Mouse (Mus musculus) embryonic facial prominence, embryonic 13.5 days (tissue): ENCODE data around the gene Ino80b. TPM values are rescaled to one million over a fixed set of nuclear protein-coding genes. Genes with fewer than 3 reads are reported as not detected.

ENCODE experiments used
- ATAC-seq: fragments of 200-750 bp; cut with Nextera tagmentation; 2 replicates; pipeline ENCODE4 v1.8.0; 2017; ENCODE audit warnings: low read depth; ENCODE audit not compliant: insufficient number of reproducible peaks, insufficient read depth, low FRiP score, low TSS enrichment
- H3K27ac ChIP-seq: fragments of 300-500 bp; sonication (generic); 2 replicates; pipeline ENCODE4 v1.5.1; 2015; ENCODE audit warnings: moderate library complexity, mild to moderate bottlenecking, inconsistent platforms
- H3K27me3 ChIP-seq: fragments of 300-500 bp; sonication (generic); 2 replicates; pipeline ENCODE4 v1.6.1; 2015; ENCODE audit warnings: mild to moderate bottlenecking, inconsistent platforms
- H3K36me3 ChIP-seq: fragments of 300-500 bp; sonication (generic); 2 replicates; pipeline ENCODE4 v1.6.1; 2015; ENCODE audit warnings: mild to moderate bottlenecking, inconsistent platforms
- H3K4me1 ChIP-seq: fragments of 300-500 bp; sonication (generic); 2 replicates; pipeline ENCODE4 v1.6.1; 2015; ENCODE audit warnings: inconsistent platforms
- H3K4me2 ChIP-seq: fragments of 300-500 bp; sonication (generic); 2 replicates; pipeline ENCODE4 v1.6.1; 2015; ENCODE audit warnings: moderate library complexity, mild to moderate bottlenecking, inconsistent platforms
- H3K4me3 ChIP-seq: fragments of 300-500 bp; sonication (generic); 2 replicates; pipeline ENCODE4 v1.5.1; 2015; ENCODE audit warnings: mild to moderate bottlenecking, inconsistent platforms
- H3K9ac ChIP-seq: fragments of 300-500 bp; sonication (generic); 2 replicates; pipeline ENCODE4 v1.6.1; 2015; ENCODE audit warnings: mild to moderate bottlenecking, inconsistent platforms
- H3K9me3 ChIP-seq: fragments of 300-500 bp; sonication (generic); 2 replicates; pipeline ENCODE4 v1.6.1; 2016; ENCODE audit warnings: inconsistent platforms
- WGBS: fragments of 180-500 bp; shearing (Covaris S2); methylation state at CpG from one replicate; pipeline ENCODE4 v1.1.7; 2015; ENCODE audit warnings: mixed read lengths; 5-methylcytosine and 5-hydroxymethylcytosine counted together
- polyA plus RNA-seq: library from polyadenylated mRNA; unstranded; fragments of >200 nt; fragmentation: Nextera tagmentation; extraction: Ambion mirVana; gene quantifications from 2 replicates; pipeline ENCODE4 v1.2.1, GENCODE M21; 2015

Ino80b gene
- polyA plus RNA-seq, 1 experiment from 2014 or later: 13.9 TPM

DNA sequence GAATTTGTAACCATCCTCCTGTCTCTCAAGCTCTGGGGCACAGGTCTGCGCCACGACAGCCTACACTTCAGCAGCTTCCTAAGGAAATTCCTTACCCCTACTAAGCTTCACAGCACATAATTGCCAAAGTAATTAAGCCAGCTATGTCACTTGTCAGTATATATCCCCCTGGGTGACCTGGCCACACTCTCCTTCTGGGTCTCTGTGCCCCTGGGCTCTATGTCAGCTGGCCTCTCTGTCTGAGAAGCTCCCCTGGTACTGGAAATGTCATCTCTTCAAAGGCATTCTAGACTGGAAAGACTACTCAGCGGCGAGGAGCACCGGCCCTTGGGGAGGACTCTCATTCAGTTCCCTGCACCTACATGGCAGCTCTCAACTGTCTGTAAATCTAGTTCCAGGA, 2.3 kb downstream of the Ino80b start:
- no peak for ATAC-seq
- Histone ChIP-seq H3K4me2 (peak overlapping the region; percentile 83), H3K36me3 (peaks cover 19% of the 10 kb centered on the region), H3K9me3 (no peaks in the 10 kb centered on the region), H3K4me3 (peak overlapping the region; percentile 80), H3K9ac (peak overlapping the region; percentile 89), H3K27me3 (no peaks in the 10 kb centered on the region), H3K27ac (peak overlapping the region; percentile 100), H3K4me1 (peaks cover 51% of the 10 kb centered on the region)
- WGBS: 67% methylated on average over 5 of the region's 5 CpGs

- WGBS: 2% methylated on average over 47 of the region's 52 CpGs
- peak overlapping the region; percentile 100 for H3K27ac ChIP-seq
- peak; percentile 6; the same call in 1 of the 2 replicates for ATAC-seq
These were observed 3.1 kb downstream of the Ino80b start for GRCm38 (mm10) chr6:83121863-83122710.

GRCm38 (mm10) chr6:83120930-83121862, 4.0 kb downstream of the Ino80b start, which contains the start of gene Wbp1:
Gene Wbp1 (minus strand): TSS chr6:83121559.
- H3K9ac ChIP-seq: peak within 1 kb of the TSS; percentile 92
- WGBS: under 1% methylated on average over 38 of the region's 38 CpGs
- peaks cover 65% of the 10 kb centered on the region for H3K4me1 ChIP-seq
- H3K27ac ChIP-seq: peak within 1 kb of the TSS; percentile 100
- peak within 1 kb of the TSS; percentile 83 for H3K4me2 ChIP-seq
- peak within 1 kb of the TSS; percentile 80 for H3K4me3 ChIP-seq
- peaks cover 33% of the 10 kb centered on the region for H3K36me3 ChIP-seq
- H3K9me3 ChIP-seq: no peaks in the 10 kb centered on the region
- peak; percentile 93 for ATAC-seq
- H3K27me3 ChIP-seq: no peaks in the 10 kb centered on the region

More at GRCm38 (mm10) chr6:83121863-83122710, 3.1 kb downstream of the Ino80b start:
- peak overlapping the region; percentile 89 for H3K9ac ChIP-seq
- peak overlapping the region; percentile 83 for H3K4me2 ChIP-seq
- no peaks in the 10 kb centered on the region for H3K27me3 ChIP-seq
- no peaks in the 10 kb centered on the region for H3K9me3 ChIP-seq
- H3K4me3 ChIP-seq: peak overlapping the region; percentile 80
- H3K36me3 ChIP-seq: peaks cover 28% of the 10 kb centered on the region
- peaks cover 56% of the 10 kb centered on the region for H3K4me1 ChIP-seq

DNA sequence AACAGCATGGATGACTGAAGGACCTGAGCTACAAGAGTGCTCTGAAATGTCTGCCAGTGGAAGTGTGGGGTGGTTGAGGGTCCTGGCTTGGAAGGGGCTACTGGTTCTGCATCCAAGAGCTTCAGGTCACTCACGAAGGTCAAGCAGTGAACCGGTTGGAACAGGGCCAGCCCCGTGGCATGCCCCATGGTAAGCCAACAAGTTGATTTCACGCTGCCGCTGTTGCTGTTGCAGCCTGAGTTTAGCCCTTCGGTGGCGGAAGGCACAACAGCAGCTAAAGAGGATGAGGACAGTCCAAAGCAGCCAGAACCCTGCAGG, 5.5 kb downstream of the Ino80b start:
- peaks cover 67% of the 10 kb centered on the region for H3K4me1 ChIP-seq
- 70% methylated on average over 7 of the region's 7 CpGs for WGBS
- no peaks in the 10 kb centered on the region for H3K9me3 ChIP-seq
- H3K27me3 ChIP-seq: no peaks in the 10 kb centered on the region
- 0 out of 2 replicates have a peak overlapping the region, but pooled peaks have one; percentile 51 for H3K27ac ChIP-seq
- no peak for ATAC-seq
- H3K4me3 ChIP-seq: peak overlapping the region; percentile 80
- peaks cover 33% of the 10 kb centered on the region for H3K36me3 ChIP-seq
- H3K4me2 ChIP-seq: peak overlapping the region; percentile 83
- H3K9ac ChIP-seq: peak overlapping the region; percentile 92

GRCm38 (mm10) chr6:83118825-83119733, 6.2 kb downstream of the Ino80b start:
- H3K27me3 ChIP-seq: no peaks in the 10 kb centered on the region
- no peak overlapping the region for H3K4me2 ChIP-seq
- H3K9me3 ChIP-seq: no peaks in the 10 kb centered on the region
- peaks cover 66% of the 10 kb centered on the region for H3K4me1 ChIP-seq
- 77% methylated on average over 14 of the region's 14 CpGs for WGBS
- no peak for ATAC-seq
- H3K36me3 ChIP-seq: peaks cover 33% of the 10 kb centered on the region
- peak overlapping the region; percentile 51; the same call in 1 of the 2 replicates for H3K27ac ChIP-seq
- peak overlapping the region; percentile 92 for H3K9ac ChIP-seq
- 0 out of 2 replicates have a peak overlapping the region, but pooled peaks have one; percentile 80 for H3K4me3 ChIP-seq

GRCm38 (mm10) chr6:83118369-83118768, 6.9 kb downstream of the Ino80b start:
- Histone ChIP-seq H3K36me3 (peaks cover 33% of the 10 kb centered on the region), H3K4me3 (no peak overlapping the region), H3K27me3 (no peaks in the 10 kb centered on the region), H3K27ac (peak overlapping the region; percentile 62), H3K9me3 (no peaks in the 10 kb centered on the region), H3K4me1 (peaks cover 59% of the 10 kb centered on the region), H3K4me2 (no peak overlapping the region), H3K9ac (no peak overlapping the region)
- no peak for ATAC-seq
- WGBS: 84% methylated on average over 11 of the region's 11 CpGs

GRCm38 (mm10) chr6:83117616-83118015, 7.6 kb downstream of the Ino80b start:
- Histone ChIP-seq H3K27ac (peak overlapping the region; percentile 62; the same call in 1 of the 2 replicates), H3K4me1 (peaks cover 52% of the 10 kb centered on the region), H3K36me3 (peaks cover 33% of the 10 kb centered on the region), H3K4me2 (no peak overlapping the region), H3K4me3 (0 out of 2 replicates have a peak overlapping the region, but pooled peaks have one; percentile 91), H3K9ac (no peak overlapping the region), H3K27me3 (no peaks in the 10 kb centered on the region), H3K9me3 (no peaks in the 10 kb centered on the region)
- no peak for ATAC-seq
- WGBS: 91% methylated on average over 13 of the region's 13 CpGs

DNA sequence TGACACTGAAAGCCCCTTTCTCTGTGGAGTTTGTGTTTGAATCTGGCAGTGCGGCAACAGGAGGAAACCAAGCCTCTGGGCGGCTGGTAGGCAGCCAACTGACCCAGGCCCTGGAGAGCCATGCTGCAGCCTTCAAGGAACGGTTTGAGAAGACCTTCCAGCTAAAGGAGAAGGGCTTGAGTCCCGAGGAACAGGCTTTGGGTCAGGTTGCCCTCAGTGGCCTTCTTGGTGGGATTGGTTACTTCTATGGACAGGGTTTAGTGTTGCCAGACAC, 8.1 kb downstream of the Ino80b start:
- H3K4me2 ChIP-seq: peak overlapping the region; percentile 96
- no peak overlapping the region for H3K27ac ChIP-seq
- peak overlapping the region; percentile 91 for H3K4me3 ChIP-seq
- H3K9me3 ChIP-seq: no peaks in the 10 kb centered on the region
- WGBS: 79% methylated on average over 4 of the region's 4 CpGs
- peaks cover 33% of the 10 kb centered on the region for H3K36me3 ChIP-seq
- peaks cover 47% of the 10 kb centered on the region for H3K4me1 ChIP-seq
- peak overlapping the region; percentile 94; the same call in 1 of the 2 replicates for H3K9ac ChIP-seq
- no peaks in the 10 kb centered on the region for H3K27me3 ChIP-seq
- no peak for ATAC-seq

GRCm38 (mm10) chr6:83116373-83117164, 8.7 kb downstream of the Ino80b start:
- H3K4me2 ChIP-seq: peak overlapping the region; percentile 96
- H3K36me3 ChIP-seq: peaks cover 33% of the 10 kb centered on the region
- WGBS: 72% methylated on average over 11 of the region's 11 CpGs
- H3K9ac ChIP-seq: peak overlapping the region; percentile 94
- no peaks in the 10 kb centered on the region for H3K27me3 ChIP-seq
- H3K4me3 ChIP-seq: peak overlapping the region; percentile 91
- no peaks in the 10 kb centered on the region for H3K9me3 ChIP-seq
- peaks cover 46% of the 10 kb centered on the region for H3K4me1 ChIP-seq
- peak overlapping the region; percentile 86; the same call in 1 of the 2 replicates for H3K27ac ChIP-seq
- no peak for ATAC-seq

GRCm38 (mm10) chr6:83115682-83116372, 9.4 kb downstream of the Ino80b start:
- Histone ChIP-seq H3K36me3 (peaks cover 36% of the 10 kb centered on the region), H3K9ac (peak overlapping the region; percentile 94), H3K27me3 (no peaks in the 10 kb centered on the region), H3K4me2 (peak overlapping the region; percentile 96), H3K27ac (peak overlapping the region; percentile 86), H3K4me1 (peaks cover 46% of the 10 kb centered on the region), H3K4me3 (peak overlapping the region; percentile 91), H3K9me3 (no peaks in the 10 kb centered on the region)
- WGBS: 1% methylated on average over 43 of the region's 48 CpGs
- ATAC-seq: peak; percentile 22; the same call in 1 of the 2 replicates
